Mouse (Mus musculus): ENCODE measurements at regions not wholly inside any gene's neighbourhood (a gene's known extent, or its start where the extent isn't known, plus 50 kb on each side); places are given as distances from the start of the nearest gene placed in this dataset.

- TF ChIP-seq CTCF (IDR thresholded peaks at IDR 0.05; ENCODE audit: borderline replicate concordance, extremely low read depth, insufficient read depth, insufficient read length) (no peak), POLR2A (IDR thresholded peaks at IDR 0.05; ENCODE audit: borderline replicate concordance, extremely low read depth, insufficient read depth, insufficient read length, poor library complexity, severe bottlenecking) (no peak)
Observed at GRCm38 (mm10) chr12:99059491-99059890, 139.1 kb downstream of the Ttc8 start.
